Mouse (Mus musculus): ENCODE results near the gene Myo18a. TPM values are rescaled to one million over a fixed set of nuclear protein-coding genes. Genes with fewer than 3 reads are reported as not detected.

Gene Myo18a
- total RNA-seq, 2 experiments from 2014 or later: 150 to 167 TPM

DNA sequence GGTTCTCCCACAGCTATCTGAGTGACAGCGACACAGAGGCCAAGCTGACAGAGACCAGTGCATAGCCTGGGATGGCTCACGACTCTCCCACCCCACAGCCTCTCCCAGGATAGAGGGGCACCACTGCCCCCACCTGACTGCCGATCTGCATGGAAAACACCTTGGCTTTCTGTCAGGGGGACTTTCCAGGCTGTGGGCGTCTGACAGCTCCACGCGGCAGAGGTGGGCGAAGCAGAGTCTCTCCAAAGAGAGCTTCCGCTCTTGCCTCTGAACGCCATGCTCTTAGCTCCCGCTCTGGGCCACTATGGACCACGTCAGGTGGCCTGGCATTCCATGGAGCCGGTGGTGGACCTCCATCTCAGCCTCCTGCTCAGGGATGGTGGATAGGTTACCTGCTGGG lies 101.7 kb downstream of the Myo18a start:
- DNase-seq (ENCODE audit: low spot score in 2 of 2): no peak

DNA sequence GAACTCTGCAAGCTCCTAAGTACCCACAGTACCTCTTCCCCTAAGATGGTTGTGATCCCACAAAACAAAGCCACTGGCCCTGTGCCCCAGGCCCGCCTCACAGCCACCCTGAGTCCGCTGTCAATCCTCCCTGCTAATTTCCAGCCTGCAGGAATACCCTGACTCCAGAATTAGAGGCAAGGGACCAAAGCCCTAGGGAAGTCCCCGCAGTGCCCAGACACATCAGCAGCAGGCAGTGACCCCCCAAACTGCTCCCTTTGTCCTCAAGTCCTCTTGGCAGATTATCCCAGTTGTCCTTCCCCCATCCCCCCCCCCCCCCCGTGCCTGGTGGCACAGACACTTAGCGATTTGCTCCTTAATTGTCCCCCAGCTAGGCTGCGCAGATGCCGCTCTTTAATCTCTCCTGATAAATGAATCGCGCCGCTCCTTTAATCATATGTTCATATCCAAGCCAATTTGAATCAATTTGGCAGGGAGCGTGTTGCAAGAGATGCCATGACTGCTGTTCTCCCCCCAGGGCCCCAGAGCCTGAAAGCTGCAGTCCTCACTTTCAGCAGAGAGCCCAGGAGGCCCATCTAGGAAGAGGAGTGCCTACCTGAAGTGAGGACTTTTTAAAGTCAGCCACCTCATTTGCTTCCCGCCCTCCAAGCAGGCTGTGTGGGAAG lies 104.5 kb downstream of the Myo18a start:
- no peak for DNase-seq (ENCODE audit: low spot score in 2 of 2)

DNA sequence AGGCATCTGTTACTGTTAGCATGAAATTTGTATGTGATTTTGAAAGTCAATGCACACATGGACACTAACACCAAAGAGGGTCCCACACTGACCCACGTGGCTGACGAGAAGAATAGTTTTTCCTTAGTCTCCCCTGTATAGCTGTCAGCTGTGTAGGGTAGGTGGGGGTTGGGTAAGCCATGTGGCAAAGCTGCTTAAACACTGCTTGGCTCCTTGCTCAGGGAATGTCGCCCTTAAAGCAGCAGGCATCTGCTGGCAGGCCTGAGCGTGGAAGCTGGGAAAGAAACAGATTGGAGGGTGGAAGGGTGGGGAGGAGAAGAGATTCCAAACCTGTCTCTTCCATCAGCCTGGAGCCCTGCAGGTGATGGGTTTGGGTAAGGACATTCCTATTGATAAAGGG lies 108.4 kb downstream of the Myo18a start:
- DNase-seq (ENCODE audit: low spot score in 2 of 2): peak; percentile 65 to 79

DNA sequence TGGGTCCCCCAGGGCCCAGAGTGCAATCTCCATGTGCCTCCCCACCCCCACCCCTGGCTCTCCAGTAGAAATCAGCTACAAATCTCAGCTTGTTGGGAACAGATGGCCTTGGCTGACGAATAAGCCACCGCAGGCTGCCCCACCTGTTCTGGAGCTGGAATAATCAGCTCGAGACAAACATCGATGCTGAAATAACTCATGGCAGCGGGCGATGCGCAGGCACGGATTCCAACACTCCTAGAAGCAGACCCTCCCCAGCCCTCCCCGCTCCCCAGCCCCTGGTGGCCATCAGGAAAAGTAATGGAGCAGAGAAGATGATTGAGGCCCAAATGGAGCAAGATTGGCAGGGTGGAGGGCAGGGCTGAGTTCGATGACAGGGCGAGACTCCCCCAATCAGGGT lies 109.2 kb downstream of the Myo18a start:
- DNase-seq (ENCODE audit: low spot score in 2 of 2): peak in 1 of 2 experiments; percentile 69

DNA sequence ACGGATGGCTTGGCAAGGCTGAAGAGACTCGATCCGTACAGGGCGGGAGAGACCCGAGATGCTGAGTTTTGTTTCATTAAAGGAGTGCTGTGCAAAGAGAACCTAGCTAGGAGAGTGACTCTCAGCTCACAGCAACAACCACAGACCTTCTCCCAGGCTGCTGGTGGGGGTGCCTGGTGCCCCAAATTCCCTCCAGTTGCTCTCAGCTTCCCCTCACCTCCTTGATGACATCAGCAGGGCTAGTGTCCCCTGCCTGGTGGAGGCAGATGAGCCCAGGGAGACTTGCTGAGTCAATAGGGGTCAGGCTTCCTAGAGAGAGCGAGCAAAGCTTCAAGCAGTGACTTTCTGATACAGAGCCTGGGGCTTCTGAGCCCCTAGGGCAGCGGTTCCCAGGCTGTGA lies 109.6 kb downstream of the Myo18a start:
- DNase-seq (ENCODE audit: low spot score in 2 of 2): no peak

DNA sequence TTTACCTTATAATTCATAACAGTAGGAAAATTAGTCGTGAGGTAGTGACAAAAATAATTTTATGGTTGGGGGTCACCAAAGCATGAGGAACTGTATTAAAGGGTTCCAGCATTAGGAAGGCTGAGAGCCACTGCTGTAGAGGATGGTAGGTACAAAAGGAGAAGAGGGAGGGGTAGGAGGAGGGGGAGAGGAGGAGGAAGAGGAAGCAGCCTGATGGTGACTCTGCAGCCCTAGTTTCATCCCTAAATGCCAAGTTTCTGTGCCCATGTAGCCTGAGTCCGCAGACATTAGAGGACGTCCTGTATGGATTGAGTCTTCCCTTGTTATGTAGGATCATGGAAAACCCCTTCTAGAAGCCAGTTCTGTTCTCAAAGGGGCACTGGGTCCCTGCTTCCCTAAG lies 110.1 kb downstream of the Myo18a start:
- no peak for DNase-seq (ENCODE audit: low spot score in 2 of 2)

DNA sequence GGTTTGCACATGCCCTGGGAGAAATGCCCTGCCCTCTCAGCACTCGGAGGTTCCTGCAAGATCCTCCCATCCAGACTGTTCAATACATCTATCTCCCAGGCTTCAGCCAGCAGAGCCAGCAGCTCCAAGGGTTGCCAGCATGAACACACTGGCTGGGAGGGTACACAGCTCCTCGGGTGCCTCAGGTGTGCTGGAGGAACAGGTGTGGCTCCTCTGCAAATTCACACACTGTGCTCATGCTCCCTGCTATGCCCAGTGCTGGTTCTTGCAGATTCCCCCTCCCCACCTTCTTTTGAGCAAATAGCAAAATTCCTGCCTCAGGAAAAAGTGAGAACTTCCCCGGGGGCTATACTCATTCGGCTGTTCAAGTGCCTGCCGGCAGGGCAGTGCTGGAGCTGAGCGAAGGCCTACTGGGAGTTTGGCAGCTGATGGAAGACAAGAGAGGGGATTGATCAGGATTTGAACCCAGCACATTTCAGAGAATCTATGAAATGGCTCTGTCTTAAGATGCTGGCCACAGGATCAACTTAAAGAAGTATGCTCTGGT lies 111.7 kb downstream of the Myo18a start:
- DNase-seq (ENCODE audit: low spot score in 2 of 2): no peak

DNA sequence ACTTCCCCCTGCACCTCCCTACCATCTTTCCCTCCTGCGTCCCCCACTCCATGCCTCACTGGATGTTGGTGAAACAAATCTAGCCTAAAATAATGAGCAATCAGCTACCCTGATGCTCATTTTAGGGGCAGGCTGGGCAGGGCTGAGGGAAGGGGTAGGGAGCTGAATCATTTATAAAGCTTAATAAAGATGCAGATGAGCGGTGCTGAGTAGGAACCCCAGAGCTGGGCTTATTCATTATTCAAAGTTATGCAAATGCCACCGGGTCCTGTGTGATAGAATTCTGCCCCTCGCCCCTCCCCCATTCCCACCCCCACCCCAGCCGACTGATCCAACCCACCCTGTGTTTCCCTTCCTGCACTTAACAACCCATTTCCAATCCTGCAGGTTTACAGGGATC lies 112.2 kb downstream of the Myo18a start:
- no peak for DNase-seq (ENCODE audit: low spot score in 2 of 2)

DNA sequence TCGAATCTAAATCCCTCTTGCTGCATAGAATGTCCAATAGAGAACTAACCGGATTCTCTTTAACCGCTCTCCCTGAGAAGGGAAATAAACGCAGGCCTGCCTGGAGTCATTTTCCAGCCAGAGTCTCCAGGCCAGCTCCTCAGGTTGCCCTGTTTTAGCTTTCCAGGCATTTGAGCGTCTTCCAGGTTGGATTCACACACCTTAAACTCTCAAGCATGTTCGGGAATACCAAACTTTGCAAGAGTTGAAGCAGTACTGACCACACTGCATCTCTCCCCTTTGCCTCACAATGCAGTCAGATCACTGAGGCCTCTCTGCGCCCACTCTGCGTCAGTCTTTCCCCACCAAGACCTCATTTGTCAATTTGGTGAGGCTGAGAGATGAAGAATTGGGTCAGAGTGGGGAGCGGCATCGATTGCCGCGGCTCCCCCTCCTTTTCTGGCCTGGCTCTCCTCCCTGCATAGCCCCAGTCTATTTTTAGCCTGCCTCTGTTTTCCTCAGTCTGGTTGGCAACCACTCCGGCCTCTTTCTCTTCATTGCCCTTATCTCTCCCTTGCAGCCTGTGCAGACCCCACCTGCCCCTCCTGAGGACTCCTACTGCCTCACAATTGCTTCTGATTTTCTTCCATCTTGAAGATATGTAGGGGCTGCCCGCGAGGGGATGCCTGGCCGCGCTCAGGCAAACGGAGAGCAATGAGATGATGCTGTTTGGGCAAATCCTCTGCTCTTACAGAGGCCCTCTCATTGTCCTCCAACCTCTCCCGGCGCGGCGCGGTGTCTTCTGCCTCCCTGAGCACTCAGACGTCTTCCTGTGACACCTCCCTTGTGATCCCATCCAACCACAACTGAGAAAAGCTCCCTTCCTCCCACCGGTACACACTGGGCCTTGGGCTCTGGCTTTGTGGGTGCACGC lies 113.1 kb downstream of the Myo18a start:
- no peak for DNase-seq (ENCODE audit: low spot score in 2 of 2)

DNA sequence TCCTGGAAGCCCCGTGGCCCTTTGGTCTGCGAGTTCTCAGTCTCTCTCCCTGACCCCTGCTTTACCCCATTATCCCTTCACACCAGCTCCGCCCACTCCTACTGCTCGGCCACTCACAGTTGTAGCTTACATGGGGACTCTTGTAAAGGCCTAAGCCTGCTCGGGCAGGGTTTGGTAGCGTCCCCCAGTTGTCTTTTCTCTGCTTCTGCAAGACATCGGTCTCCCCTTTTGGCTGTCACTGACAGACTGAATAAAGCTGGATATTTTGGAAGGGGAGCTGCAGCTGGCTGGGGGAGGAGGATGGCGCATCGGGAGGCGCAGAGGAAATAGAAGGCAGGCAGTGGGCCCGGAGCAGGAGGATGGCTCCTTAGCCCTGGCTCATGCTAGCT lies 113.7 kb downstream of the Myo18a start:
- DNase-seq (ENCODE audit: low spot score in 2 of 2): no peak

DNA sequence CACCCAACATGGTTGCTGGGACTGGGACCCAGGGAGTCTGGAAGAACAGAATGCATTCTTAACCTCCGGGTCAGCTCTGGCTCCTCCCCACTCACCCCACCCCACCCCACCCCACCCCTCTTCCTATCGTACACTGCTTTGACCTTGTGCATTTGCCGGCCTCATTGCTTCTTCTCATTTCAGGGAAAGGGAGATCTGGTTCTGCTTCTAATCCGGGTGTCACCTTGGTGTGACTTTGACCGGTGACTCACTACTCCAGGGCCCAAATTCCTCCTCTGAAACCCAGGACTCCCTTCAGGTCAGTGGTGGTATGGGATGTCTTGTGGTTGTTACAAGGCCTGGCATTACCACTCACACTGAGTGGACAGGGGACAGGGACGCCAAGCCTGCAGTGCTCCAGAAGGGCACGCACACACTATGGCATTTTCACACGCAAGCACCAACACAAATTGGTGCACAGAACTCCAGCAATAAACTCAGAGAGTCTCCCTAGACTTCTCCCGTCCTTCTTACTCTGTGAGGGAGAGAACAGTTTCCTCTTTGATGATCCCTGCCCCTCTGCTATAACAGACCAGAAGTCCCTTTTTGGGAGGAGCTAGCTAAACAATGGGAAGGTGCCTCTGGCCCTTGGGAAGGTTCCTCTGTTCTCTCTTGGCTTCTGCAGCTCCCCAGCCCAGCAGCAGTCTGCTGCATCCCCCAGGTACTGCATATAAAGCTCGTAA lies 121.6 kb downstream of the Myo18a start:
- no peak for DNase-seq (ENCODE audit: low spot score in 2 of 2)

DNA sequence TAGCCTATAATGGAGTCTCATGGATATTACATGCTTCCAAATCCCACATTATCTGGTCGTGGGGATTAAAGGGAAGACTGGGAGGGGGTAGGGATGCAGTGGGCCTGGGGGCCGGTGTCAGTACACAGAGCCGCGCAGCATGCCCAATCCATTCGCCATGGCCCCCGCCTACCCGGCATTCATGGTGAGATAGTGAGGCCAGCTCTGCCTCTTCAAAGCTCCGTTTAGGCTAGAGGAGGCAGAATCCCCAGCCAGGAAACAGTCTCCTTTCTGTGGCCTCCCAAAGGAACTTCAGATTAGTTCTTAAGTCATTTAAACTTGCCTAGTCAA lies 122.2 kb downstream of the Myo18a start:
- DNase-seq (ENCODE audit: low spot score in 2 of 2): no peak

DNA sequence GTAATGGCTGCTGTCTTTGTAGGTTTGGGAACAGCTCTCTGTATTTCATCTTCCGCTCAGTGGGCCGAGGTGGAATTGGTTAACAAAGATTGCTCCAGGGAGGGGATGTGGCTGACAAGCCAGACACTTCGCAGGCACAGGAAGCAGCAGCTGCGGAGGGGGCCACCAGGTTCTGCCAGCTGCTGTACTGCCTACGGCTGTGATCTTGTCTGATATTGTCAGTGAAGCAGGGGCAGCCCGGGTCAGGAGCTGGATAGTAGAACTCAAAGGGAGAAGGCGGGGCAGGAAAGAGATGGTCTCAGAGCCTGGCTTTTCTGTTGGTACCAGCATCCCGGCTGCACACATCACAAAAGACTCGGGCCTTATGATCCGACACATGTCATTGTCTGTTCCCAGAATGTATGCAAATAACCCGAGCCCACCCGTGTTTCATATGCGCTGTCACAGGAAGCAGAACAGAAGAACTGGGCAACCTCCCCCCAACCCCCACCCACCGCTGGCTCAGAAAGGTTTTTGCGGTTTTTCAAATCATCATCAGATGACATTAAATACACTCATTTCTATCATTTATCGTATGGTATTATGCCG lies 124.4 kb downstream of the Myo18a start:
- peak in 1 of 2 experiments; percentile 51 for DNase-seq (ENCODE audit: low spot score in 2 of 2)

DNA sequence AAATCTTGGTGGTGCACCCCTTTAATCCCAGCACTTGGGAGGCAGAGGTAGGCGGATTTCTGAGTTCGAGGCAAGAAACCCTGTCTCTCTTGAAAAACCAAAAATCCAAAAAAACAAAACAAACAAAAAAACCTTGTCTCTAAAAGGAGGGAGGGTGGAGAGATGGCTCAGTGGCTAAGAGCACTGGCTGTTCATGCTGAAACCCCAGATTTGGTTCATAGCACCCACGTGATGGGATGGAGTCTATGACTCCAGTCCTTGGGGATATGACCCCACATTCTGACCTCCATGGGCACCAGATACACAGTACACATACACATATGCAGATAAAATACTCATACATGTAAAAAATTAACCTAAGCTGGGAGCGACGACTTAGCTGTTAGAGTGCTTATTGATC lies 125.8 kb downstream of the Myo18a start:
- DNase-seq (ENCODE audit: low spot score in 2 of 2): no peak

DNA sequence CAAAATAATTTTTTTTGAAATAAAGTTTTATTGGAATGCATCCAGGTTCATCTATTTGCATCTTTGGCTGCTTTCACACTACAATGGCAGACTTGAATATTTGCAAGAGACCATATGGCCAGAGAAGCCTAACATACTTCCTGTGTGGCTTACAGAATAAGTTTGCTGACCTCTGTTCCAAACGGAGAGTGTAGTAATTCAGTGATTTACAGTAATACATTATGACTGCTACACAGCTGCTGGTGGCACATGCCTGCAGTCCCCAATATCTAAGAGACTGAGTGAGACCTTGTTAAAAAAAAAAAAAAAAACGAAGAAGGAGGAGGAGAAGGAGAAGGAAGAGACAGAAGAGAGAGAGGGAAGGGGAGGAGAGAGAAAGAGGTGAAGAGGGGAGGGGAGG lies 126.4 kb downstream of the Myo18a start:
- DNase-seq (ENCODE audit: low spot score in 2 of 2): no peak

DNA sequence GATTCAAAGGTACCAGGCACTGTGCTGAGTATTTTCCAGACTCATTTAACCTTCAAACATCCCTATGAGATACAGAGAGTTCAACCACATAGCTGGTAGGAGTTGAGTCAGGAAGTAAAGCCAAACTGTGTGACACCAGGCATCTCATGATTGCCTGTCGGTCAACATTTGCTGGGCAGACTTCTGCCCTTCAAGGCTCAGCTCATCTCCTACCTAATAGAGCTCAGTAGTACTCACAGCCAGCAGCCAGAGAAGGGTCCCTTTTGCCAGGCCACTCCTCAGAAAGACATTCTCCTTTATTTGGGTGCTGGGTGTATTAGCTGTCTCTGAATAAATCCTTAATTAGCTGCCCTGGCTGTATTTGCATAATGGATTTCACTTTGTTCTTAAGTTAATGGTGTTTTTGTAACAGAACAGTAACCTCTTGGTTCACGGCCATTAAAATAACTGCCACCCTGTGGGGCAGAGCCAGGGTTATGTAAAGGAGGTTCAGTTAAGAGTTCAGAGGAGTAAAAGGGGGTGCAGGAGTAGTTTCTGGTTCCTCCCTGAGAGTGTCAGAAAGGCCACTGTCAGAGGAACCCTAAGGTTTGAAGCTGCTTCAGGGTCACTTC lies 127.7 kb downstream of the Myo18a start:
- DNase-seq (ENCODE audit: low spot score in 2 of 2): no peak

DNA sequence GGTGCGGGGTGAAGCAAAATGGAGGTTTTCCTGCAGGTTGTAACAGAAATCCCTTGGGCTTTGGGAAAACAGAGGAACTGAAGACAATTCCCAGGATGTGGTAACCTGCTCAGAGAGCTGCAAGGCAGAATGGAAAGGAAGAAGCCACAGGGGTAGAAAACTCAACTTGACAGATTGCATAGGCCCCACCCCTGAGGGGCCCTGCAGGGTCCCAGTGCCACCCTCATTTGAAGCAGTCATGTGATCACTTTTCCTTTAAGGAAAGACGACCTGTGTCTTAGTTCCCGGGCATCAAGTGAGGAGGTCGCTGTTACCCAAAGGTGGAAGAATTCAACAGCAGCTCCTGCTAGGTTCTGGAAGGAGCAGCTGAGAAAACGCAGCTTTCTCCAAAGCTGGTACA lies 129.8 kb downstream of the Myo18a start:
- DNase-seq (ENCODE audit: low spot score in 2 of 2): no peak

DNA sequence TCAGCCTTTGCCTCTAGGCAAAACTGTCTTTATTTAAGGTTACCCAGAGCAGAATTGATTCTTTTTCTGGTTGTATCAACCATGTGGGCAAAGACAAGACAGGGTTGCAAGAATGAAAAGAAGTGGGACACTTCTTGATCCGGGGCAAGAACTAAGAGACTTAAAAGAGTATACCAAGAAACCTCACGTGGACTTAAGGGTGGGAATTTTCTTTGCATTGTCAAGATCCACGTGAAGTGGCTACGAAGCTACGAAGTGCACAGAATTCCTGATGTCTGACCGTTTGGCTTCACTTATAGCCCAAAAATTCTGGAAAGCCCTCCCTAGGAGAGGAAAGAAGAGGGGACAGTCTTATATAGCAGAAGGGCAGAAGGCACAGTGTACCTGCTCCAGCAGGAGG lies 130.2 kb downstream of the Myo18a start:
- no peak for DNase-seq (ENCODE audit: low spot score in 2 of 2)

DNA sequence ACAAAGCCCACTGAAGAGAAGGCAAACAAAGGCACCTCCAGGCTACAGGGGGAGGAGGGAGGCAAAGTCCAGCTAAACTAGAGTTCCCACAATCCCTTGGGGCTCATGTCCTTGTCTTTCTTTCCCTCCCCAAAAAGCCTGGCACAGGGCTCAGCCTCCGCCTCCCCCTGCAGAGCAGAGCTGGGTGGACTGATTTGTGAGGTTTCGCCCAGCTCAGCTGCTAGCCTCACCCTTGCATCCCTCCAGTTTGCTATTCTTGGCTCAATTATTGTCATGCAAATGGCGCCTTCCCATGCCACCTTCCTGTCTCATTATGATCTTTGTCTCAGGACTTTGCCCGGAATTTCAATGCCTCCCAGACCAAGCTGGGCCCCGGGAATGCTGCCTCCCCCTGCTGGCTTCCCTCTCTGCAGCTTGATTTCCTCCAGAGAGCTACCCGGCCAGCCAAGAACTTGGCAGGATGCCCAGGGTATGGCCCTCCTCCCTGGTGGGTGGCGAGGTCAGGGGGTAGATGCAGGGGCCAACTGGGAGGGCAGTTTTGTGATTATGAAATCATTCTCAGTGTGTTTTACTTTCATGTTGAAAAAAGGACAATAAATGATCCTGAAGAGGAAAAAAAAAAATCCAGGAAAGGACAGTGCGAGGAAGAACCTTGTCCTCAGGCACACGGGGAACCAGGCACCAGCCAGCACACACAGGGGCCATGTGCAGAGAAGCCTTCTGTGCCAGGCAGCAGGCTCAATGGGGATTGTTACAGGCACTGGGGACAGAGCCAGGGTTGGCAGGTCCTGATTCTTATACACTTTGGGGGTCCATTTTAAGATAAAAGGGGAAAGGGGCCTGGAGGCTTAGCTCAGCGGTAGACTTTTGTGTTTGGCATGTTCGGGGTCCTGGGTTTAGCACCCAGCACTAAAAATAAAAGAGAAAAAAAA lies 131.0 kb downstream of the Myo18a start, which contains the start of gene Pipox:
Gene Pipox, minus strand, starts transcription at position 310 of the 932 bp plus-strand sequence.
- peak; percentile 88 to 90 for DNase-seq (ENCODE audit: low spot score in 2 of 2)

DNA sequence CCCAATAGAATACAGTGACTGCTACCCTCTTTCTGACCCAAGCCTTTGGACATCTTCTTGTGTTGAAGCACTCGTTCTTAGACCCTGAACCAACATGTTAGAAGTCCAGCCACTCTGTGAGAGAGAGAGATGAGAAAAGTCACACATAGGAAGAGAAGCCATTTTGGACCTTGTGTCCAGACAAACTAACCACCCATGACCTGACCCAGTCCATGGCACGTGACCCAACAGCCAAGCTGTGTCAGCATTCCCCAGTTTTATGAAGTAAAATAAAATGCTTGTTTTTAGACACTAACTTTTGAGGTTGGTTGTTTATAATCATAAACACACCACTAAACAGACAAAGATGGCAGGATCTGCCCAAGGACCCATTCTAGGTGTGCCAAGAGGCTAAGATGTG lies 131.9 kb downstream of the Myo18a start:
- DNase-seq (ENCODE audit: low spot score in 2 of 2): no peak

Measured in layer of hippocampus, postnatal 10 days (tissue).